Mouse (Mus musculus) adrenal gland (tissue): ENCODE data around the gene Srpr.

Experiments
- intact Hi-C: fragments of 180-260 bp; cut with DNase I; formaldehyde crosslinking; loops from one replicate; pipeline ENCODE4 v1.15.1; 2025
- long read RNA-seq, 2 experiments: library from polyadenylated mRNA; unstranded; transcript quantifications; one replicate each; pipeline ENCODE4 v2.0.0; 2020; ENCODE audit warnings: borderline replicate concordance in 1 of 2; ENCODE audit not compliant: insufficient replicate concordance in 1 of 2

Gene Srpr
- long read RNA-seq, experiment 1, transcript Srpr-201 (14 exons, 2,993 nt) = major isoform, 49 of 106 reads
- long read RNA-seq, experiment 1, partial matches to known transcripts = 49 of 106 reads
- long read RNA-seq, experiment 1, other reads (novel, unspliced or antisense) = 8 of 106 reads
- long read RNA-seq, experiment 2, transcript Srpr-201 (14 exons, 2,993 nt) = major isoform, 55 of 190 reads
- long read RNA-seq, experiment 2, partial matches to known transcripts = 122 of 190 reads
- long read RNA-seq, experiment 2, other reads (novel, unspliced or antisense) = 11 of 190 reads

GRCm38 (mm10) chr9:35199772-35200471 lies at the start of gene Srpr, which contains the start of gene Tirap:
Gene Srpr (plus strand): TSS chr9:35200175.
Gene Tirap (minus strand): TSS chr9:35200291.
- intact Hi-C loops = no loop called here

DNA sequence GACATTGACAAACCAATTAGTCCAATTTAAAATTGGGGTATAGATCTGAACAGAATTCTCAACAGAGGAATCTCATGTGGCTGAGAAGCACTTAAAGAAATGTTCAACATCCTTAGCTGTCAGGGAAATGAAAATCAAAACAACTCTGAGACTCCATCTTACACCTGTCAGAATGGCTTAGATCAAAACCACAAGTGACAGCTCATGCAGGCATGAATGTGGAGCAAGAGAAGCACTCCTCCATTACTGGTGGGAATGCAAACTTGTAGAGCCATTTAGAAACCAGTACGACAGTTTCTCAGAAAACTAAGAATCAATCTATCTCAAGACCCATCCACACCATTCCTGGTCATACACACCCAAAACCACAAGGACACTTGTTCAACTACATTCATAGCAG lies 47.1 kb upstream of the Srpr start:
- intact Hi-C loops = no loop called here

DNA sequence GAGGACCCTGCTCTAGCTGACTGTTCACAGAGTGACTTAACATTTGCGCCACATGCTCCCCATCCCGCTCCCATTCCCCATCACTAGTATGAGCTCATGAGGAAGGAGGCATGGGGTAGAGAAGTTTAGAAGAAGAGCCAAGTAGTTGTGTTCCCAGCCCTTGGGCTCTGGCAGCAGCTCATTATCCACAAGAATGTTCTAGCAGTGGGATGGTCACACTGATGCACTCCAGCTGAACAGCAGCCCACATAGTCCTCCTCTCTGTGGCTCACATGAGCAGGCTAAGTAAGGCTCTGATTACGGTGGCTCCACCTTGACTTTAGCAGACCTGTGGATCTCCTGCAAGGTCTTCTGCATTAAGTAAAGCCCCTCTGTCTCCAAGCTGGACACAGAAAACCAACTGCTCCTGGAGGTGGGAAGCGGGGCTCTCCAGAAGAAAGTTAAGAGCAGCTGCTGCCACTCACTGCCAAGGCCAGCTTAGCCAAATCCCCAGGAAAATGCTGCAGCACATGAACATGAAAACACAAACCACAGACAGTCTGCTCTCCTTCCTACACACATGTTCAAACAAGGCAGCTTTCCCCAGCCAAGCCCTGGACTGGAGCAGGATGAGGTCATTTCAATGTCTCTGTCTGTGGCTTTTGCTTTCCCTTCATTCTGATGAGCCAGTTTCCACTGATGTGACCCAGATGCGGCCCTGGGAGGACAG lies 43.8 kb upstream of the Srpr start:
- intact Hi-C loops = no loop called here

GRCm38 (mm10) chr9:35156862-35157261 lies 43.1 kb upstream of the Srpr start:
- intact Hi-C loops = no loop called here

DNA sequence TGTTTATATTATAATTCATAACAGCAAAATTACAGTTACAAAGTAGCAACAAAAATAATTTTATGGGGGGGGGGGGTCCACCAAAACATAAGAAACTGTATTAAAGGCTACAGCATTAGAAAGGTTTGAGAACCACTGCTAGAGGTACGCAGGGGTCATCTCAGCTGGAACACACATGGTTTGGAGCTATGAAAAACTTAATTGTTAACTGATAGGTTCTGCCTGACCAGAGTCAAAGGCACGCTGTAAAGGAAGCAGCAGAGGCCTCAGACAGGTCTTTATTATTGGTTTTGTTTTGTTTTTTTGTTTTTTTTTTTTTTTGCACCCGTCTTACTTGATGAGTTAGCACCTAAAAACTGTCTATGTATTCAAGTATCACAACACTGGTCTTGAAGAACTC lies 41.5 kb upstream of the Srpr start:
- intact Hi-C loops = no loop called here

- intact Hi-C loops = loop anchor here (5.0 kb wide), 1 partner anchor 43 kb away; the partner anchor contains the start of gene St3gal4
Observed at GRCm38 (mm10) chr9:35160662-35161061, 39.3 kb upstream of the Srpr start.

DNA sequence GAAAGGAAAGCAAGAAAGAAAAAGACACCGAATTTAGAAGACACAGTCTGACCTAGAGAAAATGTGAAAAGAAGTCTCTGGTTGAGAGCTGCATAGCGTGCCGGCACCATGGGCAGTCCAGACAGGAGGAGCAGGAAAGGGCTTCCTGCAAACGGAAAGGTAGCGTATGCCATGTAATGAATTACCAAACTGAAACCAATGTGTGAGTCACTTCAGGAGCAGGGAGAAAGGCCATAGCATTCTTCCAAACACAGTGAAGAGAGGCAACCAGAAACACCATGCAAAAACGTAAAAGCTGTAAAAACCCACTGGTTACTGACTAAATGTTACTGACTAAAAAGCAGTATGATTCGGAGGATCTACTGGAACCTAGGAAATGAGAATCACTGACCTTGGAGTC lies 38.3 kb upstream of the Srpr start:
- intact Hi-C loops = loop anchor here (5.0 kb wide), 1 partner anchor 44 kb away; the partner anchor contains the start of gene St3gal4

- intact Hi-C loops = loop anchor here (5.0 kb wide), 1 partner anchor 46 kb away; the partner anchor contains the start of gene St3gal4
Observed at GRCm38 (mm10) chr9:35163011-35163690, 36.8 kb upstream of the Srpr start.

DNA sequence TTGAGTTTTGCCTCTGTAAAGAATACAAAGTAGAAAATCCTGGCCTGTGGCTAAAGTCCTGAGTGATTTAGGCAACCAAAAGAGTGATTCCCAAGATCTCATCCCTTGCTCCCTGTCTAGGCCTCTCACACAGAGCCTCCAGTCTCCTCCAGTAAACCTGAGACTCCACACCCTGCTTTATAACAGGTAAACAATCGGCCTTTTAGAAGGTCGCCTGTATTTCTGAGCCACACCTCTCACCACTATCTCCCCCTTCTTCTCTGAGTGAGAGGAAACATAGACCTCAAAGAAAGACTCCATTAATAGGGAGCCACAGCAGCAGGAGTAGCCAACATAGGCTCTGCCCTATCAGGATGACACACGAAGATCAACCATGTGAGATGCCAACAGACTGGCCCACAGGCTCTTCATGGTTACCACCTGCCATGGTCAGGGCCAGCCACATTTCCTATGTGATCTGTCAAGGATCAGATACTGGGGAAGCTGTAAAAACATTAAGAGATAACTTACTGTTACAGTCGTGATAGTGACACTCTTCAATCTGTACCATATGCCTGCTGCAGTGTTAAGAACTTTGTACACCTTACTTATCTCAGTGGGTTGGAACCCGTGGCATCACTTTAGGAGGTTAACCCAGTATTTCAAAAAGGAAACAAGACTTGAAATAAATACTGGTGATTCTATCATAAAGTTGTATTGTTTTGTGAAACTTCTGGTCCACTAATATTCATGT lies 35.7 kb upstream of the Srpr start:
- intact Hi-C loops = loop anchor here (5.0 kb wide), 1 partner anchor 47 kb away; the partner anchor contains the start of gene St3gal4

- intact Hi-C loops = loop anchor here (1.0 to 5.0 kb wide), 2 partner anchors 135 to 669 kb away; no protein-coding TSS in a partner anchor
Observed at GRCm38 (mm10) chr9:35166144-35166797, 33.7 kb upstream of the Srpr start.

DNA sequence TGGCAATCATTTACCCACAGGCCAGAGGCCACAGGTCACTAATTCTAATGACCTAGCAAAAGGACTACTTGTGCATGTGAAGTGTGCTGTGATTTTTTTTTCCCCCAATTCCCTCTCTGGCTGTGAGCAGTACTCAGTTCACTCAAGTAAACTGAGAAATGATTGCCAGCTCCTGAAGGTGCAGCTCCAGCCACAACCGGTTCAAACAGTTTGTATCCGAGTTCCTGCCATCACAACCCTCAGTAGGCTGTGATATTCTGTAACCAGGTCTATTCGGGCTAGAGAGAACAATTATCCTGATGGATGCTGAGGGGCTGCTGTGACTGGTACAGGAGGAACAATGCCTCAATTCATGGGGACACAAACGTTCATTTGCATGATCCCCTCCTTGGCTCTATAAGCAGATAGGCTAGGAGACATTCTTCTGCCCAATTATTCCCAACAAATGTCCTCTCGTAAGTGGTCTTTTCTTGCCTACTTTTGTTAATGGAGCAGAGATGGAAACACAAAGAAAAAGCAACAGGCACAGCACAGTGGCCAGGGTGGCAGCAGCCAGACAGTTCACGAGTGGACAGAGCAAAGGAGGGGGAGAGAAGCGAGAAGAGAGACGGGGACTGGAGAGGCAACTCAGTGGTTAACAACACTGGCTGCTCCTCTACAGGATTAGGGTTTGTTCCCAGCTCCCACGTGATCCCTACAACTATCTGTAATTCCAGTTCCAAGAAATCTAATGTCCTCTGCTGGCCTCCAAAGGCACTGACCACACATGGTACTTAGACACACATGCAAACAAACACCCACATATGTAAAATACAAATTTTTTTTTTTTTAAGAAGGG lies 33.0 kb upstream of the Srpr start:
- intact Hi-C loops = loop anchor here (1.0 to 5.0 kb wide), 2 partner anchors 136 to 670 kb away; no protein-coding TSS in a partner anchor

DNA sequence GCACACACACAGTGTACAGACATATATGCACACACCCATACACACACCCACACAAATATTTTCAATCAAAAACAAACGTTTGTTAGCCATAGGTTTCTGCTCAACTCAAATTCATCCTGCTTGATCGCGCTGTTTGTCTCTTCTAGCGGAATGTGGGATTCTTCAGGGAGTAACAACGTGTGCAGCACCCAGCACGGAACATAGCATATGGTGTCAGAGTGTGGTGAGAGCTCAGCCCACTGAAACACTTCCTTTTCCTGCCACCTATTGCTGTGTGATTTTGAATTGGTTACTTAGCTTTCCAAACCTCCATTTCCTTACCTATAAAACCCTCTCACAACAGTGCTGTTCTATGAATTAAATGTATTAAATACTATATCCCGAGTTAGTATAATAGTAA lies 29.9 kb upstream of the Srpr start:
- intact Hi-C loops = no loop called here

DNA sequence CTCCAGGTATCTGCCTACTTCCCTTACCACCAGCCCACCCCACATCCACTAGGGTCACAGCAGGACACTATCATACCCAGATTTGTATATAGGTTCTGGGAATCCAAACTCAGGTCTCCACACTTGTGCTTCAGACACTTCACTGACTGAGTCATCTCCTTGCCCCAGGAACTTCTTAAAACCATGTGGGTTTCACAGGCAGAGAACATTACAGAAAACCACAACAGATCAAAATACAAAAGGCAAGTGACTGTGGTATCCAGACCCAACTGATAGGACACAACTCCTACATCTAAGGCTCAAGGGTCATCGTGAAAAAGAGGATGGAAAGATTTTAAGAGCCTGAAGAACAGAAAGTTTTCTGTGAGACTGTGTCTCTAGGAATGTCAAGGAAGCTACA lies 26.6 kb upstream of the Srpr start:
- intact Hi-C loops = no loop called here

DNA sequence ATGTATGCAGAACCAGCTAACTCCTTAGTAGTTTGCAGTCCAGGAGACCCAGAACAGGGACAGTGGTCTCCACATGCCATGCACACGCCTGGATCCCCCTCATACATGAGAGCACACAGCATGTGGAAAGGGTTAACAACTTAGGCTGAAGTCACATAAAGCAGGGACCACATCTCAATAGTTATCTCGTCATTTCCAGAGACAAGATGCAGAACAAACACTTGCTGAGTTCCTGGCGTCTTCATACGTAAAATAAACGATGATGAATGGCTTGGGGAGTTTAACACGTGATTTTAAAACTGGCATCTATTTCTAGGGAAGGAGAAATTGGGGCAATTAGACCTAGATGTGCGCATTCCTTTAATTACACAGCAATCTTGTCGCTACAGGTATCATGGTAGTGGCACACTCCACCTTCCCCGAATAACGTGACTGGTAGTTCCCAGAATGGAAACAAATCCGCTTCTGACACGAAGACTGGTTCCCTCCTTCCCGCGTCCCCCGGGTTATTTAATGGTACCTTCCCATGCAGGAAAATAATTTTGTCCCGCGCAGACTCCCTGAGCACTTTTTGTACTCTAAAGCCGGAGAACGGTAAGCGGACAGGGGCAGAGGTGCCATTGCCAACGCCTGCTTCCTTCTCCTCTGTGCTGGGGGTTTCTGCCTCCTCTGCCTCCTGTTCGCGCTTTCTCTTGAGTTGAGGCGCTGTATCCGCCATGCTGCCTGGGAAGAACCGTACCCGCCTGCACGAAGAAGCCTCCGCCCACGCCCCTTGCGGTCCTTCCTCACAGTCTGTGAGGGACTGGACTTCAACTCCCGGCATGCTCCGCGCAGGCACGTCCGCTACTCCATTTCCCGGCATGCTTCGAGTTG lies 24.5 kb upstream of the Srpr start, which contains the start of gene Dcps:
TSS of gene Dcps (minus strand) at position 811 of the 873 bp plus-strand sequence.
- intact Hi-C loops = no loop called here

DNA sequence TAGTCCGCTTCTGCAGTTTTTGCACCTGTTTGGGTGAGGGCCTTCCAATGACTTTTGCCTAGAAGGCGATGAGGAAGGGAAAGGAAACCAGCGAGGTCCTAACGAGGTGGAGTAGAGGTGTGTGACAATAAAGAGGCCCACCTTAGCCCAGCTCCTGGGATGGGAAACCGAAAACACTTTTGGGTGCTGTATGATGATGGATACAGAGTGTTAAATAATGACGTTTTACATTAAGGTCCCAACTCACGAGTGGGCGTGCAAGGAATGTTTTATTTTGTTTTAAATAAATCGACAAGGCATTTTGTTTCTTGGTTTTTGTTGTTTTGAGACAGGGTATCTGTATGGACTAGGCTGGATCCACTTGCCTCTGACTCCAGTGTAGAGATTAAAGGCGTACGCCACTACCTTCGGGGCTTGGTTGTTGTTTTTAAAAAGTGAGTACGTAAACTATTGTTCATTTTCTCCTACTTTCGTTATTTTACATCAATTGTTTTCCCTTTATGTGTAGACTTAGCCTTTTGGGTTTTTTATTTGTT lies 23.8 kb upstream of the Srpr start:
- intact Hi-C loops = no loop called here

DNA sequence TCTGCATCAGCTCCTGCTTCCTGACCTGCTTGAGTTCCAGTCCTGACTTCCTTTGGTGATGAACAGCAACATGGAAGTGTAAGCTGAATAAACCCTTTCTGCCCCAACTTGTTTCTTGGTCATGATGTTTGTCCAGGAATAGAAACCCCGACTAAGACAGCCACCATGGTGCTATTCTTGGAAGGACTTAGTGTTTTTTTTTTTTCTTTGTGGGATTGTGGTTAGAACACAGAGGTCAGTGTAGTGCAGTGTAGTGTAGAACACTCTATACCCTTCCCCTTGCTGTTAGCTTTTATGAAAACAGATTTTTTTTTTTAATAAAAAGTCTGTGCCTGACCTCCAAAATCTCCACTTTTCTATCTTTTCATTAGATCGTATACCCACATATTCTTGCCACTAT lies 17.1 kb upstream of the Srpr start:
- intact Hi-C loops = no loop called here

DNA sequence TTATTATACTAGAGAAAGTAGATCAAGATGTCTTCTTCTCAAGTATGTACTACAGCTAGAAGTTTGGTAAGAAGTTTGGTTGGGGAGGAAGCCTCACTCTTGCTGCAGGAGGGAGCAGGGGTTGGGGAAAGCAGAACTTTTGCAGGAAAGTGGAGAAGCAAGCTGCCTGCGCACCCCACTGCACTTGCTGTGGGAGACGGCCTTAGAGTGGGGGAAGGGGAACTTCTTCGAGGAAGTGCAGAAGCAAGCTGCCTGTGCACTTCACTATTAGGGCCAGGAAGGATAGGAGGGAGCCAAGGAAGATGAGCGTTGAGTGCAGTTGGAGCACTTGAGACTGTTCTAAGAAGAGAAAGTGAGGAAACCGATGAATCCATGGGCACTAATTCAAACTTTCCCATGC lies 16.6 kb upstream of the Srpr start:
- intact Hi-C loops = no loop called here

DNA sequence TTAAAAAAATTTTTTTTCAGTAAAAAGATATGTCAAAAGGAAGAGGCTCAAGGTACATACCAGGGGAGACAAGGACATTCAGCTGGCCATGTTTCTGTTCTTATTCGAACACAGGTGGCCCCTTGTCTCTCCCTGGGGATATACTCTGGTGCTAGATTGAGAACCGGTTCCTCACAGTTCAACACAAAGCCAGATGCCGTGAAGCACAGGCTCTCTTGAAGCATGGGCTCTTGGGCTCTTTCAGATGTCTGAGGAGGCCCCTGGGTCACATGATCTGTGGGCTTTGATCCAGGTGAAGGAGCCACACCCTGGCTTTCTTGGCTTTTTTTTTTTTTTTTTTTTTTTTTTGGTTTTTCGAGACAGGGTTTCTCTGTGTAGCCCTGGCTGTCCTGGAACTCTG lies 13.5 kb upstream of the Srpr start:
- intact Hi-C loops = no loop called here
